Mouse (Mus musculus) G1E (cell line): ENCODE data around the gene Sez6.

Experiments used
- CTCF ChIP-seq: IDR thresholded peaks from 2 replicates; pipeline ENCODE4 v1.5.1; 2012; ENCODE audit warnings: low read depth, low read length, inconsistent platforms, mixed read lengths
- POLR2AphosphoS5 ChIP-seq: IDR thresholded peaks from 2 replicates; pipeline ENCODE4 v1.6.1; 2012; ENCODE audit warnings: low read depth, low read length, inconsistent platforms; ENCODE audit not compliant: insufficient replicate concordance
- TAL1 ChIP-seq: conservative IDR thresholded peaks from 2 replicates; pipeline ENCODE4 v1.6.1; 2012; ENCODE audit warnings: low read depth, low read length, inconsistent platforms, mixed read lengths

- TF ChIP-seq CTCF, result no peak
- no peak for TF ChIP-seq TAL1
- TF ChIP-seq POLR2AphosphoS5, result no peak
These were observed 37.3 kb upstream of the Sez6 start for GRCm38 (mm10) chr11:77893283-77893682.
